Mouse (Mus musculus) Patski (cell line): ENCODE measurements at regions not wholly inside any gene's neighbourhood (a gene's known extent, or its start where the extent isn't known, plus 50 kb on each side); places are given as distances from the start of the nearest gene placed in this dataset.

Experiments used
- ATAC-seq: fragments of 100-300 bp; one replicate; pipeline ENCODE4 v1.8.0; 2021
- CTCF ChIA-PET: fragments of 350-600 bp; sonication (Branson Sonifier 250); formaldehyde crosslinking; loops from one replicate; lab custom pipeline; 2022; ENCODE audit warnings: inconsistent platforms; lab: Charles Lee
- POLR2A ChIA-PET: fragments of 350-600 bp; sonication (Branson Sonifier 250); formaldehyde crosslinking; loops from one replicate; lab custom pipeline; 2022; ENCODE audit warnings: antibody characterized with exemption, inconsistent platforms; lab: Charles Lee
- DNase-seq: peaks from one replicate; pipeline ENCODE4 v3.0.0-alpha.2; 2011; ENCODE audit warnings: low read depth, low spot score
- H3K27me3 ChIP-seq: fragments of 371-371 bp; one replicate; pipeline ENCODE4 v1.5.1; 2021
- CTCF ChIP-seq: fragments of 100-300 bp; IDR thresholded peaks from one replicate; pipeline ENCODE4 v1.5.1; 2021
- in situ Hi-C: fragments of 300-500 bp; cut with MboI; formaldehyde crosslinking; loops from 3 replicates; pipeline ENCODE4 v1.11.1; 2018; ENCODE audit warnings: low pct_unique_long_range_greater_than_20kb, mixed read lengths

DNA sequence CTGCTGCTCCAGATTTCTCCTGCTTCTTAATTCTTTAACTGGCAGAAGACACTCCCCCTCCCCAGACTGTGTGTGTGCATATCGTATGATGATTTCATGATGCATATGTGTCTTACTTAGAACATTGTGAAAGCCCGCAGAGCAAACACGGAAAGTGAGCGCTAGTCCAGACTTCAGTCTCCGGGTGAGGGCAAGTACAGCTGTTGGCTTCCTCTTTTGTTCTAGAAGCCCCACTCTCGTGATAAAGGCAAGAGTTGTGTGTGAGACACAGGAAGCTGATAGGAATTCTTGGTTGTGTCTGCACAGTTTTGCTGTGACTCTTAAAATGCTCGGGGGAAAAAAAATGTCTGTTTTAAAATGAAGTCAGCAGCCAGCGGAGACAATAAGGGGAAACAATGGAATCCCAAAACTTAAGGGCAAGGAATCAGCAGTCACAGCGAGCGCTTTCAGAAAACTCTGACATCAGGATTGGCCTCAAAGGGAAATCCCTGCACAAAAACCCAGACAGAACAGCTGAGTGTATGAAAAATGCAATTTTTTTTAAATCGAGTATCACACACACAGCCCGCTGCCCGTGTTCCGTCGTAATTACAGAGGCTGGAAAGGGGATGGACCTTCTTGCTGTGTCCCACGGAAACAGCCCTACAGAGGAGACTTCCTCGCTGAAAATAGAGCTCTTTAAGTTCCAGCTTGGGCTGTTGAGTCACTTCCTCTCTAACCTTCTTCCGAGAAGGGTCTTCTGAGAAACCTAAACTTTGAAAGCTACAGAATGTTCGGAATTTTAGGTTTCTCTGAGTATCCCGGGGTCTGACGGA lies 143.5 kb upstream of the Gpc5 start:
- ATAC-seq (no peak), DNase-seq (no peak)
- POLR2A ChIA-PET = interaction anchor here (0.7 kb wide), 1 partner anchor 13 kb away, joined by 3 read pairs; no protein-coding TSS in a partner anchor

DNA sequence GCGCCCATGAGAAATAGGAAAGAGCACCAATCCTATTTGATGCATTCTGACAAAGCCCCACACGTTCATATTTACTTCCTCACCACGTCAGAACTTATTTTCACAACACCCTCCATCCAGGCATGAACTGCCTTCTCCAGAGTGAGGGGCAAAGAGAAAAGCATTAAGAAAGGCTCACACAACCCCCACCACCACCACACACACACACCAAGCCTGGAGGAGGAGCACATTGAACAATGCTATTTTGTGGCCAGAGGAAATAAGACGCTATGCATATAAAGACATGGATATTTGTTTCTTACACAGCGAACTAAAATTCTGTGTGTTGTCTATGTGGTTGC lies 142.9 kb upstream of the Gpc5 start:
- H3K27me3 ChIP-seq = peaks cover 27% of the 10 kb centered on the region
- POLR2A ChIA-PET = no interaction called here
- DNase-seq = no peak
- CTCF ChIA-PET = no interaction called here
- in situ Hi-C loops = no loop called here
- TF ChIP-seq CTCF = no peak
- ATAC-seq = no peak

More for the DNA sequence above, 143.5 kb upstream of the Gpc5 start:
- TF ChIP-seq CTCF = no peak
- in situ Hi-C loops = no loop called here
- CTCF ChIA-PET = no interaction called here
- H3K27me3 ChIP-seq = peaks cover 23% of the 10 kb centered on the region

DNA sequence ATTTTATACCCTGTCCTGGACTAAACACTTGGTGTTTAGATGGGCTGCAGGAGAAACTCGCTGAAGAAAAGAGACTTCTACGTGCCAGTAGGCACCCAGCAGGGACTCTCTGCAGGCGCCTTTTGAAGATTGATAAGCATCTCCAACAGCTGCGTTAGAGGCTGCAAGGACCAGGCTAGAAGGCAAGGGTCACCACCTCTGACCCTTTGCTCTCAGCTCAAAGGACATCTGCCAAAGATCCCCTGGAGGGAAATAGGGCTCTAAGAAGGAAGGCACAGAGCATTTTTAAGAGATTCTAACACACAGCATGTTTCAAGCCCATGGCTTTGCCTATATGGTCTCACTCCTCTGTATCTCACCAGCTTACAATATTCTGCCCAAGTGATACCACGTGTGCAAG lies 139.7 kb upstream of the Gpc5 start:
- peaks cover 31% of the 10 kb centered on the region for H3K27me3 ChIP-seq
- no peak for DNase-seq
- in situ Hi-C loops = no loop called here

DNA sequence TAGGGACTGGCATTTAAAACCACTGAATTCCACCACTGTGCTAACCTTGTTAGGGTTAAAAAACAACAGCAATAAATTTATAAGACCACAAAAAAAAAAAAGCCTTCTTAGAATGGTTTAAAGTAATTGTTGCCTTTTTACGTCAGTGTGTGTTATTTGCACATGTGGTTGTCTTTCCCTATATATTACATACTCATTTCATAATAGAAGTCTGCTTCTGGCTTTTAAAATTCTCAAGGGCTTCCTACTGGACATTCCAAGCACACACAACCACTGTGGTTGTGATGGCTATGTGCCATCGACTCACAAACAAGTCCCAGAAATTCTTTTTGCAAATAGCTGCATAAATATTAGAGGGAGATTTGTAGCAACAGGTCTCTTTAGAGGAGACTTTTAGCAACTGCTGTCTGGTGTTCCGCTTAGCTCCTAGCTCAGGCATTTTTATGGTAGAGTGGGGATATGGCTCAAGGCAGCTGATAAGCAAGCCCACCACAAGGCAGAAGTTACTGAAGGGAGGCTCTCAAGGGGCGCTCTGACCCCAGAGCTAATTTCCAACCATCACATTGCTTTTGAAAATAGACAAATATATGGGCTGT lies 138.8 kb upstream of the Gpc5 start:
- TF ChIP-seq CTCF = no peak
- POLR2A ChIA-PET = no interaction called here
- in situ Hi-C loops = no loop called here
- DNase-seq = no peak
- H3K27me3 ChIP-seq = peaks cover 37% of the 10 kb centered on the region
- ATAC-seq = no peak
- CTCF ChIA-PET = no interaction called here

More for the DNA sequence above, 139.7 kb upstream of the Gpc5 start:
- TF ChIP-seq CTCF = no peak
- CTCF ChIA-PET = no interaction called here
- POLR2A ChIA-PET = no interaction called here
- no peak for ATAC-seq

DNA sequence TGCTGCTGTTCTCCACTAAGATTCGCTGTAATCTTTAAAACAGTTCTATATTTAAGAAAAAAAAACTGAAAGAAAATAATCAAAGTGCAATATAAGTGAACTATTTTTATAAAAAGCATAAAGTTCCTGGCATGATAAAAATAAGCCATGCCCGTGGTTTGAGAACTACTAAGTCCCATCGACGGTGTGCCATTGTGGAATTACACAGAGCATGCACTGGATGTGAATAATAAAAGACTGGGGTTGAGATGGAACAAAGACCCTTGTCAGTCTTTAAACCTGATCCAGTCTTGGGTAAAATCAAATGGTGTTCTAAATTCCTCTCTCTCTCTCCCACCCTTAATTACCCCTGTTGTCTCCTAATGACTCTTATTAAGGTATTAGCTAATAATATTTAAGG lies 137.7 kb upstream of the Gpc5 start:
- H3K27me3 ChIP-seq = peaks cover 37% of the 10 kb centered on the region
- ChIA-PET POLR2A (interaction anchor here (0.6 kb wide), 1 partner anchor 25 kb away, joined by 11 read pairs; no protein-coding TSS in a partner anchor), CTCF (no interaction called here)
- no peak for TF ChIP-seq CTCF
- no peak for ATAC-seq
- in situ Hi-C loops = no loop called here
- no peak for DNase-seq

DNA sequence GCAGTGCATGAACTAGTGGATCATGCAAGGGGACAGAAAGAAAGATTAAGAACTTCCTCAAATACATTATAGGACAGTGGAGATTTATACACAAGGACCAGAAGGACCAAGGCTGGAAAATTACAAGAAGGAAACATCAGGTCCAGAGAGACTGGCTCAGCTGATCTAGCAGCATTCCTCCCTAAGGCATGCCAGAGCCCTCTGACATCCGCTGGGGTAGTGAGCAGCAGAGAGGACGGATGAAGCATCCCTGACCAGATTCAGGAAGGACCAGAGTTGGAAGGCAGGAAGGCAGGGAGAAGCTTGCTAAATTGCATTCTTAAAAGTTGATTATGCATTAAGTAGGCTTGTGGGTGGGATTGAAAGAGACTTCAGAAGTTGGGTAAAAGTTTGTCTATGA lies 136.4 kb upstream of the Gpc5 start:
- peaks cover 36% of the 10 kb centered on the region for H3K27me3 ChIP-seq
- ChIA-PET POLR2A (no interaction called here), CTCF (no interaction called here)
- DNase-seq (no peak), ATAC-seq (no peak)
- in situ Hi-C loops = no loop called here
- no peak for TF ChIP-seq CTCF

DNA sequence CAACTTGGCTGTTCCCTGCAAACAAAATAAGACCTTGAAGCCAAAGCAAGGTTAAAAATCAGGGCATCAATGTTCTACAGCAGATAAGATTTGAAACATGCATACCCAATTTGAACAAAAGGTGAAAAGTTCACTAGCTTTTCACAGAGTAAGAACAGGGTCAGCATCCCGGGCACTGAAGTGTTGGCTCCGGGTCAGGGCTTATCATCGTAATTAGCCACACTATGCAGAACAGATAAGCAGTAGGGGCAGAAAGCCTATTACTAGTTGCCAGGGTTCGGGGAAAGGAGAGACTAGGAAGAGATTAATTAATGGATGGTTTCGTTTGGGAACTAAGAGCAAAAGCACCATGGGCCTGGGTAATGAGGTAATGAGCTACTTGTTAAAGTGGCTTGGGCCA lies 131.7 kb upstream of the Gpc5 start:
- no peak for ATAC-seq
- no peak for DNase-seq
- in situ Hi-C loops = no loop called here
- ChIA-PET POLR2A (no interaction called here), CTCF (no interaction called here)
- no peak for TF ChIP-seq CTCF
- H3K27me3 ChIP-seq = peaks cover 19% of the 10 kb centered on the region

DNA sequence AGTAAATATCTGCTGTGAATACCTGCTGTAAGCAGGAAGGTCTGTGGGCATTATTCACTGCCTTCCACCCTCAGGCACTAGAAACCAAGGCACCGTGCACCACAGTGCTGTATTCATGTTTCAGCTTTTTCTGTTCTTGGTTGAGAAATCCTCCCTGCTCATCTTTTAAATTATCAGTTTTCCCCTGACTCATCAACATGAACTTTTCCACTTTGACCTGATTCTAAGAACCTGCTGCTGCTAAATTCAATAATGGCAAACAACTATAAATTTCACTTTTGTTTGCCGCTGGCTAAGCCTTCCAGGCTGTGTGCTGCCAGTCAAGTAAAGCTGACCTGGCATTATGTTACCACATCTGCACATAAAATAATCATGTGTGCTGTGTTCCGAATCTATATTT lies 126.1 kb upstream of the Gpc5 start:
- CTCF ChIA-PET = no interaction called here
- no peak for TF ChIP-seq CTCF
- ATAC-seq (no peak), DNase-seq (no peak)
- POLR2A ChIA-PET = no interaction called here
- in situ Hi-C loops = no loop called here
- peaks cover 8% of the 10 kb centered on the region for H3K27me3 ChIP-seq

DNA sequence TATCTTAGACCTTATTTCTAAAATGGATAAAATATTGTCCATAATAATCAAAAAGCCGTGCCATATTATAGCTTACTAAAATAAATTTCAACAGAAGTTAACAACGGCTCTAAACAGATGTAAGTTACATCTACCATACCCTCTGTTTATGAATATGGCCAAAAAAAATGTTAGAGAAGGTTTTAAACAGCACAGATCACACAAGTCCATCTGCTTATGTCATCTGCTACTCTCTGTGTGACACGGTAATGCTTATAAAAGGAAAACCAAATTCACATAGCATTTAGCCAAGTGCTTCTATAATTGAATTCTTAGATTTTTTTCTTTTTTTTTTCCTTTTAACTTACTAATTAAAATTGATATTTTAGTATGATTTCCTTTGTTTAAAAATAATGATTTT lies 123.0 kb upstream of the Gpc5 start:
- ChIA-PET CTCF (no interaction called here), POLR2A (no interaction called here)
- ATAC-seq (no peak), DNase-seq (no peak)
- in situ Hi-C loops = no loop called here
- H3K27me3 ChIP-seq = peaks cover 24% of the 10 kb centered on the region
- no peak for TF ChIP-seq CTCF

DNA sequence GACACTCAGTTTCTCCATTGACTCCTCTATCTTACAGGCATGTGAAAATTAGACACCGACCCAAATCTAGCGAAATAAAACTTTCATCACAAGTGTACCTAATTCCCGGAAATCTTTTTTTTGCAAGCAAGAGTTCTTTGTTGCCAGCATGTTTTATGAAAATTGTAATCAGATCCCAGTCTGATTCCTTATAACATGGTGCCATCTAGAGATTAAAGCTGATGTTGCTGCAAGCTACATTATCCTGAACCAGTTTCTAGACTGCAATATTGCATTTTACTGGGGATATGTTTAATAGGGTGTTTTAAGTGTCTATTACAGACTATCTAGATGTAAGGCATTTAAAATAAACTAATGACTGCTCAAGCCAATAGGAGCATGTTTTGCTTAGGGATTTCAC lies 110.9 kb upstream of the Gpc5 start:
- CTCF ChIA-PET = no interaction called here

DNA sequence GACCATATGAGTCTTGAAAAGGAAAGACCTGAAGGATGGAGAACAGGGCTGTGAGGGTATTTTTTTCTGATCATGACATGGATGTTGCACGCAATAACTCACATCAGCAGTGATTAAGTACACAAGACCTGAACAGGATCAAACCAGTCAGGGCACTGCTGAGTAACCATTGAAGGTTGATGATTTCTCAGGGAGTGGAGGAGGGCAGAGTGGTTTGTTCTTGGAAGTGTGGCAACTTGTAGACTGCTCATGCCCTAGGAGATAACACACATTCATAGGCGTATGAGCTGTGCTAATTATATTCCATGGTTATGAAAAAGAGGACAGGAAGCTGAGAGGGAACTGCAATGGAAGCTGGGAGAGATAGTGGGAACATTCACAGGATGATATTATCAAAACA lies 88.8 kb upstream of the Gpc5 start:
- ChIA-PET CTCF (no interaction called here), POLR2A (no interaction called here)
- TF ChIP-seq CTCF = no peak
- in situ Hi-C loops = no loop called here
- ATAC-seq (no peak), DNase-seq (no peak)
- H3K27me3 ChIP-seq = peaks cover 43% of the 10 kb centered on the region

More for the DNA sequence above, 110.9 kb upstream of the Gpc5 start:
- DNase-seq (no peak), ATAC-seq (no peak)
- in situ Hi-C loops = no loop called here
- TF ChIP-seq CTCF = no peak
- no peaks in the 10 kb centered on the region for H3K27me3 ChIP-seq
- POLR2A ChIA-PET = no interaction called here
